Mouse (Mus musculus) hematopoietic stem cell, adult 5-6 weeks (primary cell): Measurements from ENCODE around the gene Sh3bgr. TPM values are rescaled to one million over a fixed set of nuclear protein-coding genes. Genes with fewer than 3 reads are reported as not detected.

Source experiments
- ATAC-seq, 2 experiments: fragments of 125-278 bp in 1 of 2; replicated peaks in 1 of 2; 2 replicates each; pipeline ENCODE4 v1.8.0; 2016 to 2017; ENCODE audit warnings: inconsistent platforms in 2 of 2, mild to moderate bottlenecking in 2 of 2, moderate number of reproducible peaks in 2 of 2, low read depth in 1 of 2, moderate TSS enrichment in 1 of 2; ENCODE audit not compliant: low FRiP score in 2 of 2, poor library complexity in 2 of 2, severe bottlenecking in 2 of 2, insufficient read depth in 1 of 2, low TSS enrichment in 1 of 2
- total RNA-seq: library from RNA; stranded (forward); fragments of 172-1452, 232-1000 nt; gene quantifications from 2 replicates; pipeline ENCODE4 v1.2.3, GENCODE M21; 2017

The Sh3bgr gene
- total RNA-seq, 1 experiment from 2014 or later = not detected

GRCm38 (mm10) chr16:96249635-96250034, 49.4 kb downstream of the Sh3bgr start:
- no peak for ATAC-seq

GRCm38 (mm10) chr16:96252146-96252545, 51.9 kb downstream of the Sh3bgr start:
- ATAC-seq = no peak

GRCm38 (mm10) chr16:96258429-96258828, 58.2 kb downstream of the Sh3bgr start:
- ATAC-seq = no peak

DNA sequence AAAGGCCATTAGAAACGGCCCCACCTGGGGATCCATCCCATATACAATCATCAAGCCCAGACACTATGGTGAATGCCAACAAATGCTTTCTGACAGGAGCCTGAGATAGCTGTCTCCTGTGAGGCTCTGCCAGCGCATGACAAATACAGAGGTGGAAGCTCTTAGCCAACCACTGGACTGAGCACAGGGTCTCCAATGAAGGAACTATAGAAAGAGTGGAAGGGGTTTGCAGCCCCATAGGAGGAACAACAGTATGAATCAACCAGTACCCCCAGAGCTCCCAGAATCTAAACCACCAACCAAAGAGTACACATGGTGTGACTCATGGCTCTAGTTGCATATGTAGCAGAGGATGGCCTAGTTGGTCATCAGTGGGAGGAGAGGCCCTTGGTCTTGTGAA, 71.5 kb downstream of the Sh3bgr start:
- no peak for ATAC-seq

- peak; percentile 84 to 87 for ATAC-seq
Measured at GRCm38 (mm10) chr16:96272929-96273619, 72.8 kb downstream of the Sh3bgr start.

DNA sequence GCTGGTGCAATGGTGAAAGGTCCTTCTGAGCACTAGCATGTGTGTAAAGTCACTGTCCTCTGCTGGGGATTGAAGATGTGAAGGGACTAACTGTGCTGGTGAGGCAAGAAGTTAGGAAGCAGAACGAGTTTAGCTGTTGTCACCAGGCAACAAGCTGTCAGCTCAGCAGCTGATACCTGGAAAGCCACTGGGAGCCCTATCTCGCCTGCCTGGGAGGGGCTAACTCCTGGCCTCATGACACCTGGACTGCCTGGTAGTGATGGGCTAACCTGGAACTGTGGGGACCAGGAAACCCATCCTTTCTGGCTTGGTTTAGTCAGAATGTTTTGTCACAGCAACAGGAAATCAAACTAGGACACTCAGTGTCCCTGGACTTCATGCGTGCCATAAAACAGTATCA, 76.3 kb downstream of the Sh3bgr start:
- ATAC-seq = no peak

Other genes with a start within 250 kb of the Sh3bgr start
- gene Psmg1, start 209.5 kb upstream of the Sh3bgr start, total RNA-seq = 48.0 and 59.0 TPM in 2 replicates
- 79.4 and 83.5 TPM in 2 replicates for gene Brwd1, start 117.9 kb upstream of the Sh3bgr start, total RNA-seq
- 351 and 391 TPM in 2 replicates for gene Hmgn1, start 72.7 kb upstream of the Sh3bgr start, total RNA-seq
- 16.9 and 17.5 TPM in 2 replicates for gene Wrb, start 55.0 kb upstream of the Sh3bgr start, total RNA-seq
- gene Lca5l, start 8.2 kb upstream of the Sh3bgr start, total RNA-seq = 0.69 and 0.79 TPM in 2 replicates
- gene B3galt5, start 35.4 kb downstream of the Sh3bgr start, total RNA-seq = 0.45 and 0.94 TPM in 2 replicates
- 8.3 and 32.1 TPM in 2 replicates for gene Itgb2l, start 243.2 kb downstream of the Sh3bgr start, total RNA-seq